Comparison of ENCODE assay signal across 15 mouse cellular contexts in the genomic region with DNA sequence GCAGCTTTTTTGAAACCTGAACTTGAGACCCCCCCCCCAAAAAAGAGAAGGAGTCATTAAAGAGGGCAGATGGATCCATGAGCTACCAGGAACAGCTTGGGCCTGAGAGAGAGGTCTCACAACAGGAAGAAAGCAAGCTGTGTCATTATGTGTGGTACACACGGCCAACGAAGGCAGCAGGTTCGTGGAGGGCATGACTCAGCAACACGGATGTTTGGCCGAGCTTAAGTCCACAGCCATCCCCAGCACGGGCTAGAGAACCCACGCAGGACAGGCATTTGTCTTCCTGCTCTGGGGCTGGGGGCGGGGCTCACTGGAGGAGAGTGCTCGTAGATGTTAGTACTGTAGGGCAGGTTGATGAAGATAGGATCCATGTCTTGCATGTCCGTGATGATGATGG.
"Had no signal": no experiment of that assay in that cellular context is flagged by ENCODE, and none has a peak within 500 bp of the region (broad histone marks: within the 10 kb centered on the region; RNA-seq: fewer than 3 reads in every experiment).

No protein-coding gene starts in this region.

- H3K27me3 ChIP-seq: hindbrain, embryonic 15.5 days had no signal

- H3K36me3 ChIP-seq: heart, embryonic 13.5 days; heart, embryonic 15.5 days; hindbrain, embryonic 13.5 days; hindbrain, embryonic 15.5 days; kidney, embryonic 15.5 days; limb, embryonic 13.5 days; limb, embryonic 15.5 days; liver, embryonic 12.5 days had no signal

- H3K4me2 ChIP-seq: heart, embryonic 11.5 days; heart, embryonic 13.5 days; heart, embryonic 15.5 days; hindbrain, embryonic 13.5 days; hindbrain, embryonic 15.5 days; kidney, embryonic 15.5 days; limb, embryonic 13.5 days; limb, embryonic 15.5 days; liver, embryonic 12.5 days had no signal

- H3K27ac ChIP-seq: heart, adult 2 months; heart, embryonic 13.5 days; heart, embryonic 15.5 days; hindbrain, embryonic 13.5 days; hindbrain, embryonic 15.5 days; hindbrain, postnatal 0 days; kidney, embryonic 15.5 days; kidney, postnatal 0 days; left cerebral cortex, adult 2 months; limb, embryonic 13.5 days; limb, embryonic 15.5 days; liver, embryonic 12.5 days; liver, embryonic 14.5 days had no signal

- H3K9ac ChIP-seq: heart, embryonic 13.5 days; heart, embryonic 15.5 days; hindbrain, embryonic 13.5 days; hindbrain, embryonic 15.5 days; kidney, embryonic 15.5 days; limb, embryonic 13.5 days; limb, embryonic 15.5 days; liver, embryonic 12.5 days; liver, embryonic 14.5 days had no signal

- H3K9me3 ChIP-seq: heart, embryonic 13.5 days; heart, embryonic 15.5 days; hindbrain, embryonic 13.5 days; hindbrain, embryonic 15.5 days; kidney, embryonic 15.5 days; limb, embryonic 13.5 days; limb, embryonic 15.5 days; liver, embryonic 12.5 days had no signal

- H3K4me3 ChIP-seq: heart, adult 2 months; heart, embryonic 13.5 days; heart, embryonic 15.5 days; hindbrain, embryonic 13.5 days; hindbrain, embryonic 15.5 days; kidney, embryonic 15.5 days; left cerebral cortex, adult 2 months; limb, embryonic 13.5 days; limb, embryonic 15.5 days; liver, embryonic 12.5 days had no signal

- H3K4me1 ChIP-seq: heart, embryonic 13.5 days; heart, embryonic 15.5 days; hindbrain, embryonic 15.5 days; liver, embryonic 12.5 days had no signal

- ATAC-seq: intestine, embryonic 16.5 days; liver, embryonic 12.5 days had no signal
